Mouse (Mus musculus): ENCODE measurements around the gene Prim1.

Gene Prim1

GRCm38 (mm10) chr10:128015068-128015934 is at the start of gene Prim1:
Gene Prim1, plus strand, starts transcription at chr10:128015168.
- peak; percentile 84 to 85 for DNase-seq

GRCm38 (mm10) chr10:127966506-127966905 is 48.5 kb upstream of the Prim1 start:
- no peak for DNase-seq

- DNase-seq: no peak
Observed at GRCm38 (mm10) chr10:127969820-127970219, 45.1 kb upstream of the Prim1 start.

GRCm38 (mm10) chr10:127970359-127970831 is 44.6 kb upstream of the Prim1 start:
- DNase-seq: no peak

- DNase-seq: no peak
Observed at GRCm38 (mm10) chr10:127971135-127971534, 43.8 kb upstream of the Prim1 start.

- no peak for DNase-seq
Observed at GRCm38 (mm10) chr10:127974062-127974461, 40.9 kb upstream of the Prim1 start.

GRCm38 (mm10) chr10:127975503-127975902 is 39.5 kb upstream of the Prim1 start:
- no peak for DNase-seq

GRCm38 (mm10) chr10:127984650-127985049 is 30.3 kb upstream of the Prim1 start:
- no peak for DNase-seq

GRCm38 (mm10) chr10:127985601-127986000 is 29.4 kb upstream of the Prim1 start:
- no peak for DNase-seq

- DNase-seq: no peak
Observed at GRCm38 (mm10) chr10:127996690-127997089, 18.3 kb upstream of the Prim1 start.

GRCm38 (mm10) chr10:127998260-127998659 is 16.7 kb upstream of the Prim1 start:
- no peak for DNase-seq

- no peak for DNase-seq
Observed at GRCm38 (mm10) chr10:128003281-128003801, 11.6 kb upstream of the Prim1 start.

- no peak for DNase-seq
Observed at GRCm38 (mm10) chr10:128004918-128005317, 10.1 kb upstream of the Prim1 start.

- DNase-seq: no peak
Observed at GRCm38 (mm10) chr10:128005479-128005878, 9.5 kb upstream of the Prim1 start.

GRCm38 (mm10) chr10:128007446-128007845 is 7.5 kb upstream of the Prim1 start, which contains the start of gene Hsd17b6:
Gene Hsd17b6, minus strand, starts transcription at chr10:128007611.
- no peak for DNase-seq

GRCm38 (mm10) chr10:128008207-128008889 is 6.6 kb upstream of the Prim1 start:
- DNase-seq: peak; percentile 67 to 80

GRCm38 (mm10) chr10:128009735-128010134 is 5.2 kb upstream of the Prim1 start:
- no peak for DNase-seq

GRCm38 (mm10) chr10:128022196-128022595 is 7.2 kb downstream of the Prim1 start:
- no peak for DNase-seq

- no peak for DNase-seq
Observed at GRCm38 (mm10) chr10:128023496-128023895, 8.5 kb downstream of the Prim1 start.

- no peak for DNase-seq
Observed at GRCm38 (mm10) chr10:128029931-128030330, 15.0 kb downstream of the Prim1 start.

GRCm38 (mm10) chr10:128030860-128031259 is 15.9 kb downstream of the Prim1 start:
- DNase-seq: no peak

GRCm38 (mm10) chr10:128036746-128037425 is 21.9 kb downstream of the Prim1 start:
- peak; percentile 32 to 43 for DNase-seq

- DNase-seq: no peak
Observed at GRCm38 (mm10) chr10:128037921-128038320, 23.0 kb downstream of the Prim1 start.

All from cerebellum, postnatal 36 days (tissue).